Mouse (Mus musculus) embryonic facial prominence, embryonic 15.5 days (tissue): ENCODE results near the gene Nadk2. TPM values are rescaled to one million over a fixed set of nuclear protein-coding genes. Genes with fewer than 3 reads are reported as not detected.

Experiments used
- ATAC-seq: fragments of 200-750 bp; cut with Nextera tagmentation; 2 replicates; pipeline ENCODE4 v1.8.0; 2017; ENCODE audit warnings: low read depth, moderate TSS enrichment; ENCODE audit not compliant: insufficient number of reproducible peaks, low FRiP score, low TSS enrichment
- H3K27ac ChIP-seq: fragments of 300-500 bp; sonication (generic); replicated peaks from 2 replicates; pipeline ENCODE4 v1.5.1; 2015; ENCODE audit warnings: mild to moderate bottlenecking, inconsistent platforms
- H3K27me3 ChIP-seq: fragments of 300-500 bp; sonication (generic); 2 replicates; pipeline ENCODE4 v1.6.1; 2015; ENCODE audit warnings: inconsistent platforms
- H3K36me3 ChIP-seq: fragments of 300-500 bp; sonication (generic); 2 replicates; pipeline ENCODE4 v1.6.1; 2015; ENCODE audit warnings: mild to moderate bottlenecking, inconsistent platforms
- H3K4me1 ChIP-seq: fragments of 300-500 bp; sonication (generic); 2 replicates; pipeline ENCODE4 v1.6.1; 2015; ENCODE audit warnings: inconsistent platforms
- H3K4me2 ChIP-seq: fragments of 300-500 bp; sonication (generic); replicated peaks from 2 replicates; pipeline ENCODE4 v1.6.1; 2015; ENCODE audit warnings: mild to moderate bottlenecking, inconsistent platforms
- H3K4me3 ChIP-seq: fragments of 300-500 bp; sonication (generic); replicated peaks from 2 replicates; pipeline ENCODE4 v1.5.1; 2015; ENCODE audit warnings: mild to moderate bottlenecking, inconsistent platforms
- H3K9ac ChIP-seq: fragments of 300-500 bp; sonication (generic); 2 replicates; pipeline ENCODE4 v1.6.1; 2015; ENCODE audit warnings: inconsistent platforms
- H3K9me3 ChIP-seq: fragments of 300-500 bp; sonication (generic); replicated peaks from 2 replicates; pipeline ENCODE4 v1.6.1; 2016; ENCODE audit warnings: inconsistent platforms
- WGBS: fragments of 180-500 bp; shearing (Covaris S2); methylation state at CpG from one replicate; pipeline ENCODE4 v1.1.7; 2015; 5-methylcytosine and 5-hydroxymethylcytosine counted together
- polyA plus RNA-seq: library from polyadenylated mRNA; unstranded; fragments of >200 nt; fragmentation: Nextera tagmentation; extraction: Ambion mirVana; gene quantifications from 2 replicates; pipeline ENCODE4 v1.2.1, GENCODE M21; 2015

Nadk2 gene
- polyA plus RNA-seq, 1 experiment from 2014 or later: 25.2 TPM

GRCm38 (mm10) chr15:9088683-9089072 is 17.6 kb downstream of the Nadk2 start:
- H3K9ac ChIP-seq: no peak overlapping the region
- H3K27me3 ChIP-seq: no peaks in the 10 kb centered on the region
- ATAC-seq: peak; percentile 39; the same call in 1 of the 2 replicates
- H3K36me3 ChIP-seq: peaks cover 19% of the 10 kb centered on the region
- H3K9me3 ChIP-seq: no peaks in the 10 kb centered on the region
- WGBS: 66% methylated on average over 8 of the region's 8 CpGs
- H3K4me2 ChIP-seq: no peak overlapping the region
- H3K27ac ChIP-seq: no peak overlapping the region
- H3K4me3 ChIP-seq: no peak overlapping the region
- no peaks in the 10 kb centered on the region for H3K4me1 ChIP-seq

GRCm38 (mm10) chr15:9089136-9089720 is 18.2 kb downstream of the Nadk2 start:
- H3K27me3 ChIP-seq: no peaks in the 10 kb centered on the region
- peaks cover 23% of the 10 kb centered on the region for H3K36me3 ChIP-seq
- 0 out of 2 replicates have a peak, but pooled peaks cover 1% of the 10 kb centered on the region for H3K4me1 ChIP-seq
- H3K27ac ChIP-seq: no peak overlapping the region
- ATAC-seq: no peak; the same call in 1 of the 2 replicates
- no peak overlapping the region for H3K9ac ChIP-seq
- WGBS: 18% methylated on average over 2 of the region's 2 CpGs
- no peaks in the 10 kb centered on the region for H3K9me3 ChIP-seq
- no peak overlapping the region for H3K4me3 ChIP-seq
- H3K4me2 ChIP-seq: no peak overlapping the region

- Histone ChIP-seq H3K4me1 (peaks cover 6% of the 10 kb centered on the region; the same call in 1 of the 2 replicates), H3K27me3 (no peaks in the 10 kb centered on the region), H3K4me2 (no peak overlapping the region), H3K27ac (no peak overlapping the region), H3K4me3 (no peak overlapping the region), H3K36me3 (peaks cover 27% of the 10 kb centered on the region), H3K9me3 (no peaks in the 10 kb centered on the region), H3K9ac (no peak overlapping the region)
- 89% methylated on average over 5 of the region's 5 CpGs for WGBS
- no peak for ATAC-seq
Observed at GRCm38 (mm10) chr15:9090662-9091061, 19.6 kb downstream of the Nadk2 start.

- Histone ChIP-seq H3K36me3 (peaks cover 30% of the 10 kb centered on the region), H3K4me1 (peaks cover 6% of the 10 kb centered on the region; the same call in 1 of the 2 replicates), H3K9ac (no peak overlapping the region), H3K27me3 (no peaks in the 10 kb centered on the region), H3K27ac (no peak overlapping the region), H3K4me2 (peak overlapping the region; percentile 17; the same call in 1 of the 2 replicates), H3K9me3 (no peaks in the 10 kb centered on the region), H3K4me3 (no peak overlapping the region)
- ATAC-seq: no peak
- 65% methylated on average over 11 of the region's 11 CpGs for WGBS
Observed at GRCm38 (mm10) chr15:9093598-9094365, 22.7 kb downstream of the Nadk2 start.

GRCm38 (mm10) chr15:9094366-9094750 is 23.3 kb downstream of the Nadk2 start:
- ATAC-seq: peak; percentile 74
- H3K4me2 ChIP-seq: peak overlapping the region; percentile 17; the same call in 1 of the 2 replicates
- peaks cover 30% of the 10 kb centered on the region for H3K36me3 ChIP-seq
- H3K4me3 ChIP-seq: no peak overlapping the region
- no peak overlapping the region for H3K9ac ChIP-seq
- WGBS: 18% methylated on average over 13 of the region's 13 CpGs
- no peaks in the 10 kb centered on the region for H3K27me3 ChIP-seq
- H3K27ac ChIP-seq: no peak overlapping the region
- H3K4me1 ChIP-seq: peaks cover 6% of the 10 kb centered on the region; the same call in 1 of the 2 replicates
- no peaks in the 10 kb centered on the region for H3K9me3 ChIP-seq

GRCm38 (mm10) chr15:9096865-9097264 is 25.8 kb downstream of the Nadk2 start:
- Histone ChIP-seq H3K4me3 (no peak overlapping the region), H3K9me3 (no peaks in the 10 kb centered on the region), H3K27me3 (no peaks in the 10 kb centered on the region), H3K36me3 (peaks cover 50% of the 10 kb centered on the region), H3K4me2 (no peak overlapping the region), H3K4me1 (peaks cover 6% of the 10 kb centered on the region; the same call in 1 of the 2 replicates), H3K27ac (no peak overlapping the region), H3K9ac (no peak overlapping the region)
- WGBS: 93% methylated on average over 4 of the region's 4 CpGs
- ATAC-seq: no peak

- H3K4me3 ChIP-seq: no peak overlapping the region
- no peaks in the 10 kb centered on the region for H3K9me3 ChIP-seq
- peaks cover 50% of the 10 kb centered on the region for H3K36me3 ChIP-seq
- H3K4me2 ChIP-seq: no peak overlapping the region
- H3K9ac ChIP-seq: no peak overlapping the region
- 92% methylated on average over 10 of the region's 10 CpGs for WGBS
- H3K27ac ChIP-seq: no peak overlapping the region
- H3K27me3 ChIP-seq: no peaks in the 10 kb centered on the region
- no peak for ATAC-seq
- no peaks in the 10 kb centered on the region for H3K4me1 ChIP-seq
Observed at GRCm38 (mm10) chr15:9100446-9101077, 29.5 kb downstream of the Nadk2 start.

- H3K4me3 ChIP-seq: no peak overlapping the region
- no peak overlapping the region for H3K4me2 ChIP-seq
- no peak for ATAC-seq
- no peak overlapping the region for H3K27ac ChIP-seq
- H3K27me3 ChIP-seq: no peaks in the 10 kb centered on the region
- no peak overlapping the region for H3K9ac ChIP-seq
- WGBS: 92% methylated on average over 13 of the region's 13 CpGs
- H3K36me3 ChIP-seq: peaks cover 45% of the 10 kb centered on the region
- H3K4me1 ChIP-seq: no peaks in the 10 kb centered on the region
- H3K9me3 ChIP-seq: no peaks in the 10 kb centered on the region
Observed at GRCm38 (mm10) chr15:9106303-9107074, 35.4 kb downstream of the Nadk2 start.

- no peak overlapping the region for H3K4me2 ChIP-seq
- H3K9ac ChIP-seq: no peak overlapping the region
- no peak overlapping the region for H3K4me3 ChIP-seq
- no peak overlapping the region for H3K27ac ChIP-seq
- no peaks in the 10 kb centered on the region for H3K4me1 ChIP-seq
- peaks cover 55% of the 10 kb centered on the region for H3K36me3 ChIP-seq
- 76% methylated on average over 6 of the region's 6 CpGs for WGBS
- no peak for ATAC-seq
- no peaks in the 10 kb centered on the region for H3K27me3 ChIP-seq
- no peaks in the 10 kb centered on the region for H3K9me3 ChIP-seq
Observed at GRCm38 (mm10) chr15:9110526-9111347, 39.7 kb downstream of the Nadk2 start.

- H3K9ac ChIP-seq: no peak overlapping the region
- 76% methylated on average over 3 of the region's 3 CpGs for WGBS
- H3K9me3 ChIP-seq: no peaks in the 10 kb centered on the region
- H3K4me2 ChIP-seq: no peak overlapping the region
- no peak overlapping the region for H3K4me3 ChIP-seq
- peaks cover 57% of the 10 kb centered on the region for H3K36me3 ChIP-seq
- ATAC-seq: no peak
- no peaks in the 10 kb centered on the region for H3K27me3 ChIP-seq
- no peak overlapping the region for H3K27ac ChIP-seq
- H3K4me1 ChIP-seq: no peaks in the 10 kb centered on the region
Observed at GRCm38 (mm10) chr15:9111648-9112047, 40.6 kb downstream of the Nadk2 start.
